Mouse (Mus musculus): Measurements from ENCODE around the gene Colgalt1.

Gene Colgalt1

DNA sequence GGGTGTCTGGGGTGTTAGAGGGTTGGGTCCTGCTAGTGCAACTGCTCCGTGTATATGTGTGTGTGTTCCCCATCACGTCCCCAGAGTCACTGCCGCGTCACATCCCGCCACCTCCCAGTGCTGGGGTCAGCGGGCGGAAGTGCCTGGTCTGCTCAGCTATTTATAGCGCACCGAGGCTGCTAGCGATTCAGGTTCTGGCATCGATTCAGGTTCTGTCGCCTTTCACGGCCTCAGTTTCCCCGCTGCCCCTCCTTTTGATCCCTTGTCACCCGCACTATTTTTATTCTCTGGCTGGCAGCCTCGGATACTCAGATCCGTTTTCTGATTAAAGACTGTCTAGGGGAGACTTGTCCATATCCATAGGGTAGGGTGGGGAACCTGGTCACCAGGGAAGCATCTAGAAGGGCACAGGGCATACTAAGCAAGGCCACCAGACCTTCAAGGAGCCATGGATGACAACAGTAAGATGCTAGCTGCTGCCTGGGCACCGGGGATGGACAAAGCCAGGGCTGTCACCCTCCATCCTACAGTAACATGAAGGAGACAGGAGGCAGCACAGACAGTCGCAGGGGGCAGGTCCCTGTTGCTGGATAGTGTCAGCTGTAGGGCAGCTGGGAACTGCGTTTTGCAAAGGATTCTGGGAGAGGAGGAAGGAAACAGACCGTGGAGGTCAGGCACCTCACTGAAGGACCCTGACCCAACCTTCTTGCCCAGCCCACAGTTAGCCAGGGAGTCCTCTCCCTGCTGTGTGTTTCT is 57.6 kb downstream of the Colgalt1 start:
- peak; percentile 38 for DNase-seq (ENCODE audit: low read depth, low spot score)

DNA sequence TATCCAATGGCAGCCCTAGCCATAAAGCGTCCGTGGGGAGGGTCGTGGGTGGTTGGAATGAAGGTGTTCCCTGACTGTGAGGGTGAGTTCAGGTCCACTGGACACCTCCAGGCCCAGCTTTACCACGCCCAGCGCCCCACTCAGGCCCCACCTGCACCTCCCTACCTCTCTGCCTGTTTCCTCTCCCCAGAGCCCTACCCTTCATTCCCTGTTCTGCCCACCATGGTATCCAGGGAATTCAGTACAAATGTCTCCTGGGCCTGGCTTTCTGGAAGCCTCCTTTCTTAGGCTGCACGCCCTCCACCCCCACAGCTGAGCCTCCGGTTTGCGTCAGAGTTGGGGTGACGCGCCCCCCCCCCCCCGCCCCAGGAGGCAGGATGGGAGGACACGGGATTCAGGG is 59.4 kb downstream of the Colgalt1 start:
- no peak for DNase-seq (ENCODE audit: low read depth, low spot score)

DNA sequence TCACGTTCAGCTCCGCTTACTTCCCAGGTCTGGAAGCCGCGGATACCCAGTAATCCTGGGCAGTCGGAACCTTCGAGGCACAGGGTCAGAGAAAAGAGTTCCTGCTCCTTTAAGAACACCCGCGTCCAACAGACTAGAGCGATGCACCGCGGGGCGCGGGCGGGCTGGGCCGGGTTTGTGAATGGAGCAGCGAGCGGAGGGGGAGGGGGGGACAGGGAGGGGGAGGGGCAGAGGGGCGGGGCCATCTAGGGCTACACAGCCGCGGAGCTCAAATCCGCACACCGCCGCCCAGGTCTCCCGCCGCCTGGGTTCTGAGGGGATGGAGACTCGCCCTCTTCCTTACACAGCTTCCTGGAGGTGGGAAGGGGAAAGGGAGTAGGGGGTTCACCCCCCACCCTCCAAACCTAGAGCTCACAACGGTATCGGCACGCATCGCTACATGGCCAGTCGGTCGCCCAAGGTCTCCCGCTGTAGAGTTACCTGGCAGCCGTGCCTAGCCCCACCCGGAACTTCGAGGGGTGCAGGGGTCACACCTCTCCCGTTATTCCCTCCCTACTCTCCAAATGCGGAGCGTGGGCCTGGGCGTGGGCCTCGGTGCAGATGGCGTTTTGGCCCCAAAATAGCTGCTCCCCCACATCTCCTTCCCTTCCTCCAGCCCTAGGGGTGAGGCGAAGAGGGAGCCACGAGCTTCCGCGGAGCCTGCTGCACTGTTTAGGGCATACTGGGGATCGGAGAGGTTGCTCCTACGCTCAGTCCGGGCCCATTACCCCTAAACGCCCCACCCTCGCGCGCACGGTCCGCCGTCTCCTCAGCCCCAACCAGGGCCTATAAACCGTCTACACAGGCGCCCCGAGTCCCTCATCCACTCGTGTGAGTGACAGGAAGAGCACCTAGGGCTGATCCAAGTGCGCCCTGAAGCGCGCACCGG is 60.1 kb downstream of the Colgalt1 start:
- peak; percentile 94 for DNase-seq (ENCODE audit: low read depth, low spot score)

DNA sequence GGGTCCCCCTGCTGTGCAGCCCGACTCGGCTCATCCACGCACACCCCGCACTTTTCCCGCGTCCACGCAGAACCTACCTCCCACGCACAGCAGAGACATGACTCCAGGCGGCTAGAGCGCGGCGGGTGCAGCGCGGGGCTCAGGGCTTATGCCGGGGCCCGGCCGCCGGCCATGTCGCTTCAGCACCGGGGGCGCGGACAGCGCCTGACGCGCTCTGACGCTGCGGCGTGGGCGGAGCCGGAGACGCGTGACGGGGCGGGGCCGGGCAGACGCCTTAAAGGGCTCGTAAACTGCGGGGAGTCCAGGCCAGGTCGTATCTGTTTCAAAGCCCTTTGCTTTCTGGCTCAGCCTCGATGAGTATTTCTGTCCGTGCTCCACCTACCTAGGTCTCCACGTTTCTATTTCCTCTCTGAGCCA is 60.8 kb downstream of the Colgalt1 start, which contains the start of gene Unc13a:
TSS of gene Unc13a (minus strand) at position 209 of the 417 bp plus-strand sequence.
- peak; percentile 89 for DNase-seq (ENCODE audit: low read depth, low spot score)

DNA sequence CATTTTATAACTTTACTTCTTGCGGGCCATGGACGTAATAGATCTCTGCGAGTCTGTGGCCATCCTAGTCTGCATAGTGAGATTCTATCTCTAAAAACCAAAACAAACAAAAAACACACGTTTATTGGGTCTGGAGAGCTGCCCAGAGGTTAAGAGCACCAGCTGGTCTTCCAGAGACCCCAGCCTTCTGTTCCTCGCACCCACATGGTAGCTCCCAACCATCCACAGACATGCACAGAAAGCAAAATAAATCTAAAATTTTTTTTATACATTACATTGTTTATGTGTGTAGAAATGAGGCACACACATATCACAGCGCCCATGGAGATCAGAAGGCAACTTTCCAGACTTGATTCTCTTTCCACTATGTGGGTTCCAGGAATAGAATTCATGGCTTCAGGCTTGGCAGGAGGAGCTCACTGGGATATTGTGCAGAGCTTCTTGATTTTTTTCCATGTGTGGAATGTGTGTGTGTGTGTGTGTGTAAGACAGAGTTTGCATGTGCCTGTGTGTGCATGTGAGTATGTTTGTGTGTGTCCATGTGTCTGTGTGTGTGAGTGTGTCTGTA is 61.5 kb downstream of the Colgalt1 start:
- no peak for DNase-seq (ENCODE audit: low read depth, low spot score)

DNA sequence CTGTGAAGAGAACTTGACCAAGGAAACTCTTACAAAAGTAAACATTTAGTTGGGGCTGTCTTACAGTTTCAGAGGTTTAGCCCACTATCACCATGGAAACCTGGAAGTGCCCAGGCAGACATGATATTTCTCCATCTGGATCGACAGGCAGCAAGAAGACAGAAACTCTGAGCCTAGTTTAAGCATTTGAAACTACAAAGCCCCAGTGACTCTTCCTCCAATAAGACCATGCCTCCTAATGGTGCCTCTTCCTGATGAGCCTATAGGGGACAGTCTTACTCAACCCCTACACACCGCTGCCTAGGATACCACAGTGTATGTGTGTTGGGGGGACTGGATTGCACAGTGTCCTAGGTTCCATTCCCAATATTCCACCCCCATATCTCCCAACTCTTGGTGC is 63.3 kb downstream of the Colgalt1 start:
- DNase-seq (ENCODE audit: low read depth, low spot score): peak; percentile 81

Measured in R1 (cell line).